Mouse (Mus musculus) MEL-GATA-1-ER (cell line): ENCODE results near the gene Olfr464.

ENCODE experiments used
- DNase-seq: peaks from one replicate; pipeline ENCODE4 v3.0.0-alpha.2; 2012; ENCODE audit warnings: low read depth; ENCODE audit errors: extremely low read depth

Olfr464 gene

DNA sequence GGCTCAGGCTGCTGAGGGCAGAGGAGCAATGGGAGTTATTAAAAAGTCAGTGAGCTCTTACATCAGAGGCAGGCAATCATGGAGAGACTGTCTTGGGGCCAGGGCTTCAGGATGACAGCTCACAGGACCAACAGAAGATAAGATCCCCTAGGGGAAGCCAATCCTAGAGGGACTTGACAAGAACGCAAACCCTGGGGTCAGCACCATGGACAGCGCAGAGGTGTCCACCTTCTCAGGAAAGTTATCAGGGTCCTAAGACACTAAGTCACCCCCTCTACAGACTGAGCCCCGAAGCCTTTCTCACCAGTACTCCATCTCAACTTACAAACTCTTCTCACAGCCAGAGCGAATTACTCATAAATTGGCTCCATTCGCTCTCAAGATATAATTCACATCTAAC is at the start of gene Olfr464:
TSS of gene Olfr464 (minus strand) at position 2 of the 400 bp plus-strand sequence.
- DNase-seq, result no peak

DNA sequence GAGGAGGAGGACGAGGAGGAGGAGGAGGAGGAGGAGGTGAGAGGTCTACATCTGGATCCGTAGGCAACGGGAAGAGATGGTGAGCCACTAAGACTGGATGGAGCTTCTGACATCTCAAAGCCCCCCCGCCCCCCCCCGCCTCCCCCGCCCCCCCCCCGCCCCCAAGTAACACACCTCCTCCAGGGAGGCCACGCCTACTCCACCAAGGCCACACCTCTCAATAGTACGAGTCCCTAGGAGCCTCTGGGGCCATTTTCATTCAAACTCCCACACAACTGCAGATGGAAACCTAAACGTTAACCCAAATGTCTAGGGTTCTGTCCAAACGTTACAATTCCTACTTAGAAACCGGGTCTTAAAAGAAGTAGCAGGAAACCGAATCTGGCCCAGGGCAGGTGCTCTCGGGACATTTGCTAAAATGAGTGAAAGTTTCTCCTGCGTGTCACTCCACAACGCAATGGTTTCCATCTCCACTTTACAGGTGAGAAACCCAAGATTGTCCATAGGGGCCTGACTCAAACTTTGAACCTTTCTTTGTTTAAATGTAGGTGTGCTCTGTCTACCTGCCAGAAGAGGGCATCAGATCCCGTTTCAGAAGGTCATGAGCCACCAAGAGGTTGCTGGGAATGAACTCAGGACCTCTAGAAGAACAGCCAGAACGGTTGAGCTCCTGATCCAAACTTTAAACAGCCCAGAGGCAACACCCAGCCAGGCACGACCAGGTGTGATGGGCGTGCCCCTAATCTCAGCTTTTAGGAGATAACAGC is 47.8 kb upstream of the Olfr464 start:
- no peak for DNase-seq

DNA sequence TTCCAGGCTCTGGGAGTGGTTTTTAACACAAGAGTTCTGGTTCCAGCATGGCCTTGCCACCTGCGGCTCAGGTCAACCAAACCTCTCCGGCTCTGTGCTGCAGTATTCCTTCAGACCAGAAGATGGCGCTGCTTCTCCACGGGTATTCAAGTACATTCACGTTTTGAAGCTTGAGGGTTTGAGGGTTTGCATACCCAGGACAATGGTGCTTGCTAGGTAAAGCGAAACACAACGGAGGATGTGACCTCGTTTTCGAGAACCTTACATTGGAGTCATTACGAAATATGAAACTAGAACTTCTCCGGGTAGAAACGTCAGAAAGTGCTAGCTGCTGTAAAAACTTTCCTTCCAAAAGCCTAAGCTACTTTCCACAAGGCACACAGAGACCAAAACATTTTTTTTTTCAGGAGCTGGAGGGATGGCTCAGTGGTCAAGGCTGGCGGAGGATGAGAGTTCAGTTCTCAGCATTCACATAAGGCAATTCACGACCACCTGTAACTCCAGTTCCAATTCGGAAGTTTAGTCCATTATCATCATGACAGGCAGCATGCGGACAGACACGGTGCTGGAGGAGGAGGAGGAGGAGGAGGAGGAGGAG is 47.0 kb upstream of the Olfr464 start:
- peak; percentile 68 for DNase-seq

DNA sequence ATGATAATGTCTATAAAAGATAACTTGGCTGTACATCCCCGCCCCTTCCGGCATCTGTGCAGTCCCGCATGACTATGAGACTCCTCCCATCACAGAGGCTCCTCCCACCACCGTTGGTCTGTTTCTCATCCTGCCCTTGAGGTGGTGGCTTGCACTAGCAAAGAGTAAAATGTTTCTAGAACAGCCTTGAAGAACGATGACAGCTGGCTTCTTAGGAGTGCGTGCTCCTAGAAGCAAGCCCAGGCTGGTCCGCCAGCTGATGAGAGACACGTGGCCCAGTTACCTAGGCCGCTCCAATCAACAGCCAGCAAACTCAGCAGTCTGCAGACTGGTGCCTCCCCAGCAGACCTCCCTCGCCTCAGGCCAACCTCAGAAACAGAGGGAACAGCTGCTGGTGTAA is 45.4 kb upstream of the Olfr464 start:
- DNase-seq, result no peak

DNA sequence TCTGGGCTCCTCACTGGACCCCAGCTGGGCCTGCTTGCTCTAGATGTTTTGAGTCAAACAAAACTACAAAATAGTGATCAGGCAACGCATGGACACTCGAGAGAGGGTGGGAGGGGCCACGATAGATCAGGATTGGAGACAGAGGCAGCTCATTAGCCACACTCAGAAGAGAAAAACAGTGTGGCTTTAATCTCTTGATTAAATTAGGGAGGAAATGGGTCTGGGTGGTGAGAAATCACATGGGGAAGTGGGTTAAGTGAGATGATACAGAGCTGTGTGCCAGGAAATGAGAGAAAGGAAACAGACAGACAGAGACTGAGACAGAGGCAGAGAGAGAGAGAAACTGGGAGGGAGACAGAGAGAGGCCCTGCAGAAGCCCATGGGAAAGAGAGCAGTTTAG is 44.5 kb upstream of the Olfr464 start:
- no peak for DNase-seq

DNA sequence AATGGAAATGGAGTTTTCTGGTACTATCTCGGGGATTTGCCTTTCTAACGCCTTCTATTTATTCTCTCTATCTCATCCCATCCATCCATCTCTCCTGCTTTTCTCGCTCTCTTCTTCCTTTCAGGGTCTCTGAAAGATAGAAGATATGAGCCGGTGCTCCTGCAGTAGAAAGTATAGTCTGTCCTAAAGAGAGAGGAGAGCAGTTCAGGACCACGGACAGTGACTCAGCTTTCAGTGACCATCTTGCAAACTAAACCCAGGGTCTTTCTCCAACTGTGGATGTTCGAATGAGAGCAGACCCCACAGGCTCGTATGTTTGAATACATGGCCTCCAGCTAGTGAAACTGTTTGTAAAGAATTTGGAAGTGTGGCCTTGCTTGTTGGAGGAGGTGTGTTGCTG is 36.3 kb upstream of the Olfr464 start:
- no peak for DNase-seq

DNA sequence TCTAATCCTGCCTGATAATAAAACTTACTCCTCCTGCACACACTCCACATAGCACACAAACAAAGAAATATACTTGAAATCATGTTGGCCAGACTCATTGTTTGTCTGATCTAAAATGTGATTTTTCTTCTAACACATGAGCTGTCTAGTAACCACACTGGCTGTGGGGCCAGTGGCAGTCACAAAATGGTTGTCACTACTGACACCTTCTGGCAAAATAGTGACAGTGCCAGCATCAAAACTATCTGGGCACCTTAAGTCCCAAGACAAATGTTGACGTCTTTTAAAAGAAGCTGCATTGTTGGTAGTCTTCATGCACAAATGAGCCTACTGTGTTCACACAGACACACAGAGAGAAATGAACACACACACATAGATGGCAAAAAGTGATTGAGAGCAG is 34.4 kb upstream of the Olfr464 start:
- no peak for DNase-seq

DNA sequence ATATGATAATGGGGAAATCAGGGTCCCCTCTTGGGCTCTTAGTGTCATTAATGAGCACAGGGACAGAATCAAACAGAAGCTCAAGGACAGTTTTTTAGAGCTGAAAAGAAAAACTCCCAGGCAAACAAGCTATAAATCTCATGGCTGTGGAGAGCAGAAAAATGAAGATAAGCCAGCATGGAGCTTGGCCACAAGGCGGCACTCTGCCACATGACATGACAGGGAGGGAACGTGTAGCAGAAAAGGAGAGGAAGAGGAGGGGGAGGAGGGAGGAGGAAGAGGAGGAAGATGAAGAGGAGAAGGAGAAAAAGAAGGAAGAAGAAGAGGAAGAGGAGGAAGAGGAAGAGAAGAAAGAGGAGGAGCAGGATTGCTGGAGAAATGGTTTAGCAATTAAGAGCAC is 29.2 kb upstream of the Olfr464 start:
- DNase-seq, result no peak

DNA sequence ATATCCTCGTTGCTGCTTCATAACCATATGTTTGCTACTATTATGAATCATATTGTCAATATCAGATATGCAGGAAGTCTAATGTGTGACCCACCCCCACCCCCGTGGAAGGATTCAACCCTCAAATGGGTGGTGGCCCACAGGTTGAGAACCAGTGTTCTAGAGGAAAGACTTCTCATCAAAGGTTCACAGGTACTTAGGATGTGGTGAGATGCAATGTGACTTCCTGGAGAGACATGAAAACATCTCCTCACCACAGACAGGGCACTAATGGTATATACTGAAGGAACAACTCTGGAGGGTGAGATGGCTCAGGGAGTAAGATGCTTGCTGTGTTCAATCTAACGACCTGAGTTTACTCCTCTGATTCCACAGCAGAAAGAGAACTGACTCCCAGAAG is 14.7 kb upstream of the Olfr464 start:
- no peak for DNase-seq

DNA sequence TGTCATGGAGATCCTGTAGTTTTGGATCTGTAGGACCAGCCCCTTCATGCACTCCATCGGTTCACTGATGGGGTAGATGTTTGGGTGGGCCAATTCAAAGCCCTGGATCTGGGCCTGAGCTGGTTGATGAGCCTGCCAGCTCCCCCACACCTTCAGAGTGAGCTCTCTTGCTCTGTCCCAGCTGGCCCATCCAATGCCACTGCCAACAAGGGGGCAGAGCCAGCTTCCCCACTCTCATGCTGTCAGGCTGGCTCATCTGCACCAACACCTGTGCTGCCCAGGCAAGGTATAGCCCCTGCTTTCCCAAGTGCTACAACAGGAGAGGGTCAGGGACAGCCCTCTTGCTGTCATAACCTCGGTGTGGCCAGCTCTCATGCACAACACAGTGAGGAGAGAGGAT is 13.0 kb upstream of the Olfr464 start:
- no peak for DNase-seq

DNA sequence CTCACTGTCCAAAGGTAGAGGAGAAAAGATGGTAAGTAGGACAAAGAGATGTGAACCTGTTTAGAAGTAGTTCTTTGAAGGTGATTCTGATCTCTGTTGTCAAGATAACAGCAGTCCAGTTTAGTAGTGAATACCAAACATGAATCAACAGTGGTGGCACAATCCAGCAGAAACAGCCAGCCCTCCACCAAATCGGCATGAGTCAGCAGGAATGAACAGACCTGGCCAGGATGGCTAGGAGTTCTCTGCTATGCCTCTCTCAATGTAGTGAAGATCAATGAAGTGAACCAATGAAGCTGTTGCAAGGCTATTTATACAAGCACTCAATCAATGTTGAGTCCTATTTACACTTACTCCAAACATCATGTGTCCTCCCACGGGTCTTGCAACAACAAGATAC is 9.6 kb upstream of the Olfr464 start:
- no peak for DNase-seq

DNA sequence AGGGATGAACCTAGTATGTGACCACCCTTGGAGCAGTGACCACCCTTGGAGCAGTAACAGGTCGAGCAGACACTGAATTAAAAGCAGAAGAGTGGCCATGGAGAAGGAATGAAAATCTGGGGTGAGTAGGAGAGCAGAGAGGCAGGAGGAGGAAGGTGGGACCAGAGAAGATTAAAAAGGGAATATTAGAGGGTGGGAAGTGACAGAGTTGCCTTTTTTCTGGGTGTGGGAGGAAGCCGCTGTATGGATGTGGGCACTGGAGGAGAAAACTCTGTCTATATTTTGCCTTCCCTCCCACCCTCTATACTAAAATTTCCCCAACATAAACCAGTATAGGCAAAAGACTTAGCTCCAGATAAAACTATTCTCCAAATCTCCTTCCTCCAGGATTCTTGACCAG is 466 bp downstream of the Olfr464 start:
- DNase-seq, result no peak

DNA sequence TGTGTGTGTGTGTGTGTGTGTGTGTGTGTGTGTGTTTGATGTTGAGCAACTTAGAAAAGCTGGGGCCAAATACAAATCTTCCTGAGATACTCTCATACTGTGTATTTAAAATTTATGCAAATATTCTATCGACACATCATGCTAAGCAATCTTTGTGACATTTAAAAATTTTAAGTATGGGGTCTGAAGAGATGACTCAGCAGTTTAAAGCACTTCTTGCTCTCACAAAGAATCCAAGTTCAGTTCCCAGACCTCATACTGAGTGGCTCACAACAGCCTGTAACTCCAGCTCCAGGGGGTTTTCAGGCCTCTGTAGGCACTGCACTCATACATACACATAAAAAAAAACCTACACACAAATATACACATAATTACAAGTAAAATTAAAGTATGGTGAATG is 4.8 kb downstream of the Olfr464 start:
- no peak for DNase-seq

DNA sequence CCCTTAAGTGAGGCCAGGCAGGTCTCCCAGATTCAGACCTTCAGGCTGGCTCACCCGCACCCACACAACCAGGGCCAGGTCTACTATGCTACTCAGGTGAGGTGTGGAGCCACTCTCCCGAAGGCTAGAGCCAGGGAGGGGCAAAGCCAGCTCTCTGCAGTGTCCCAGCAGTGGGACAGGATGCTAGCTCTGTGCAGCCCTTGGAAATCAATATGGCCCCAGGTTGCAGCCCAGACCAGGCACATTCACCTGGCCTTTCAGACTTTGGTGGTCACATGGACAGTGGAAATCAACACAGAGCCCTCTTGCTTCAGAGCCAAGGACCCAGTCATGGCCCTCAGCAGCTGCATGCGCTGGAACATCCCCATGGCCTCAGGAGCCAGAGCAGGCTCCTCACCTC is 16.4 kb downstream of the Olfr464 start:
- no peak for DNase-seq

DNA sequence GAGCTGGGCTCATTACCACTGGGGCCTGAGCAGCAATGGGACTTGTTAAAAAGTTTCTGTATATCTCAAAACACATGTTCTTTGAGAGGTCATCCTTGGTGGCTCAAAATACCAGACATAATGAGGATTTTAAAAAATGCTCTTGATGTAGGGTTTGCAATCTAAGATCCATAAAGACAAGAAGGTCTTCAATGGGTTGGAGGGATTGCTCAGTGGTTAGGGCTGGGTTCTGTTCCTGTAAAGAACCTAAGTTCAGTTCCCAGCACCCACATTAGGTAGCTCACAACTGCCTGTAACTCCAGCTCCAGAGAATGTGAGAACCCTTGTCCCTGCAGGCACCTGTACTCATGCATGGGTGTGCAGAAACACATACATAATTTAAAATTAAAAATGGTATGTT is 23.5 kb downstream of the Olfr464 start, which contains the start of gene Olfr463:
TSS of gene Olfr463 (minus strand) at position 101 of the 400 bp plus-strand sequence.
- no peak for DNase-seq

DNA sequence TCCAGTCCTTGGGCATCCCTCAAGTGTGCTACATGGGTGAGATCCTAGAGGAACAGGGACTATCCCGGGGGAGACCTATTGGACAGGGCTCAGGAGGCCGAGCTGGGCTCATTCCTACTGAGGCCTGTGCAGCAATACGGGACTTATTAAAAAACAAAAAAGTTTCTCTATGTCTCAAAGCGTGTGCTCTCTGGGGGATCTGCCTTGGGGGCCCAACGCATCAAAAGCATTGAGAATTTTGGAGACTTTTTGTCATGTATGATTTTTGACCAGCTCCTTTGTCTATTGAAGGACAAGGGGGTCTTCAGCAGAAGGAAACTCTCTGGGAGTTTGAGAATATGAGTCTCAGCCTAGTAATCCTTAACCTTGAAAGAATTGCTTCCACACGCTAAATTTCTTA is 28.6 kb downstream of the Olfr464 start, which contains the start of gene Olfr462:
TSS of gene Olfr462 (minus strand) at position 101 of the 400 bp plus-strand sequence.
- DNase-seq, result no peak

DNA sequence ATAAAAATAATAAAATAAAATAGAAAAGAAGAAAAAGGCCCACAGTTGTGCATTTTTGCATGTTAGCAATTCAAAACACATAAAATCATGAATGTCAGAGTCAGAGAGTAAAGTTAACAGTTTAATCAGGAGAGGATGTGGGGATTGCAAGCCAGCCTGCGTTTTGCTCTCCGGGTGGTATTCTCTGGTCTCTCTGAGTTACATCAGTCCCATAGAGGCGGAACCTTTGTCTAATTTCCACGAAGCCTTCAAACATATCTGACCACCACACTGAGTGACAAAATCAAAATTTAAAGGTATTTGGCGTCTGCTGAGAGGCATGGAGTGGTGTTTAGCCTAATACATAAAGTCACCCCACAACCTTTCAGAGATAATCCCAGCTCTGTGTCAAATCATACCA is 35.9 kb downstream of the Olfr464 start:
- DNase-seq, result no peak

DNA sequence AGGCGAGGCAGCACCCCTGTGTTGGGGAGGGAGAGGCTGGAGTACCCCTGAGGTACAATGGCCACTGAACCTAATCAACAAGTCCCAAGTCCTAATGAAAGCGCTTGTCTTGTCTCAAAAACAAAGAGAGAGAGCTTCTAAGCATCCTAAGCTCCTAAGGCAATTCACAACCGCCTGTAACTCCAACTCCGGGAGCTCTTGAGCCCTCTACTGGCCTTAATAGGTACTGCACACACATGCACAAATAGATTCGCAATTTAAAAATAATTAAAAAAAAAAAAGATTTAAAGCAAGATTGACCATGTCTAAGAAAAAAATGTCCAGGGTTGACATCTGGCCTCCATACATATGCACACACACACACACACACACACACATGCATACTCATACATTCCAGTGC is 37.3 kb downstream of the Olfr464 start:
- peak; percentile 33 for DNase-seq

DNA sequence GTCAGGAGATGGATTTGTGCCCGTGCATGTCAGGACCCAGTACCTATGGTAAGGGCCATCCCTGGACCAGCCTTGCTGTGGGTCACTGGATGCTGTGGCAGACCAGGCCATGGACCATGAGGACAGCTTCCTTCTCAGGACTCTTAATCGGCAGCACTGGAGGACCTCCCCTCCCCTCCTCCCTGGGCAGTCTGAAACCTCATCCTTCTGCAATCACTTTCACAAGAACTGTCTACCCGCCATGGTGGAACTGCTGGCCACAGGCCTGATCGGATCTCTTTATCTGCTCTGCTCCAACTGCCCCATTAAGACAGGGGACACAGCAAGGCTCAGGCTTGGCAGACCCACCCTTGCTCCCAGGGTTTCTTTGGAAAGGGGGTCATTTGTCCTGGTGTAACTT is 39.1 kb downstream of the Olfr464 start:
- no peak for DNase-seq

DNA sequence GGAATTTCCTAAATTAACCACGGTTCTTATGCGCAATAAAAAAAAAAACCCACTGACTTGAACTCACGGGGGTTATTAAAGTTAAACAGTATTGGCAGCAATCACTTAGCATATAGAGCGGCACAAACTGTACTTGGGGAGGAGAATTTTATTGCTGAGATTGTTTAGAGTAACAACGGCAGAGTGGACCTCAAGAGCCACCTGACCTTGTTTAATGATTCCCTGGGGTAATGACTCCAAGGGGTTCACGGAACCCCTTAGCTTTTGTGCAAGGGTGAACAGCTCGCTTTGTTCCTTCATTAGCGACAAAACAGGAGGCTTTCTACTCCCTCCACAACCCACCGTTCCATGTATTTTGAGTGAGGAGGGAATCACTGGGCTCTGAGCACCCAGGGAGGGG is 40.9 kb downstream of the Olfr464 start:
- no peak for DNase-seq

DNA sequence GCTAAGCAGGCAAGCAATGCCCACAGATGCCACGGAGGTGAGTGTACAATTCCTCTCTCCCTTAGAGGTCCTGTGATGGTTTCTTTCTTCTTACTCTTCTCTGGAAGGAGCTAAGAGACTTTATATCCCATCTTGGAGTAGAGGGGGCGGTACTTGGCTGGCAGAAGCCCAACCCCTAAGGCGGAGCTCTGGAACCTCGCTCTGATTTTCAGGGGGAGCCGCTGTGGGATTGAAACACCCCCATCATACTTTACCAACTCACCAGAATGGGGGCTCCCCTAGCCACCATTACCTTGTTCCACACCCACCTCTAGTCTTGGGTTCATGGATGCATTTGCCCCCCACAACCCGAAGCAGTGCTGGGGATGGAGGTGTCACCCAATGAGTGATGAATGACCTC is 45.3 kb downstream of the Olfr464 start, which contains the start of gene Epx:
TSS of gene Epx (minus strand) at position 101 of the 400 bp plus-strand sequence.
- no peak for DNase-seq

DNA sequence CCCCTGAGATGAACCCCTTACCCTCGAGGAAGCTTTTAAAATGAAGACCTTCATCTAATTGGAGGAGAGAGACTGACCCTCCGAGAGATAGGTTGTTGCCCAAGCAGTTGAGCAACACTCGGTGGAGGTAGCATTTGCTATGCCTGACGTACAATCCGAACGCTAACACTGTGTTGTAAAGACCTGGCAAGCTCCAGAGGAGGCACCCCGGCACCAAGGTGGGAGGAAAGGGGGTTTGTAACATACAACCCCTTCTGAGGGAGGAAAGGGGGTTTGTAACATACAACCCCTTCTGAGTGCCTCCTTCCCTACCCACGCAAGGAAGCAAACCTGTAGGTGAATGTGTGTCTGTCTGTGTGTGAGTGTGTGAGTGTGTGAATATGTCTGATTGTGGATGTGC is 49.0 kb downstream of the Olfr464 start:
- no peak for DNase-seq

DNA sequence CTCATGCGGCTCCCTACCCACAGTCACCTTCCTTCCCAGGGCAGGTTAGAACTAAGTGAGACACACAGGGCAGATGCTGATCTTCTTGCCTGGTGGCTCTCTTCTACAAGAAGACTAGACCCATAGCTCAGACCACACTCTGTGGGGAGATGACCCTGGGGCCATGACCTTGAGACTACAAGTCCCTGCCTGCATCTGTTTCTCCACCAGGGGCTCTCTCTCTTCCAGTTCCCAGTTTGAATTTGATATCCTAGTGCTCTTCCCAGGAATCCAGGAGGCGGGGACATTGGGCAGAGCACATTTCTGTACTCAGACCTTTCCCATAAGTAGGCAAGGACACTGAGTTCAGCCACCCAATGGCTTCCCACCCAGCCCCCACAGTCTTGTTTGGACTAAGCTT is 50.7 kb downstream of the Olfr464 start:
- DNase-seq, result no peak
